Mouse (Mus musculus) gastrocnemius, postnatal 4 days (tissue): ENCODE data around the gene Smarcd3. TPM values are rescaled to one million over a fixed set of nuclear protein-coding genes. Genes with fewer than 3 reads are reported as not detected.
A peak's percentile ranks its signal among the peaks of the same experiment; 100 is the strongest.

Experiments
- DNase-seq, 2 experiments: peaks; one replicate each; pipeline ENCODE4 v3.0.0; 2021 to 2022; ENCODE audit warnings: low spot score in 2 of 2, mixed read lengths in 2 of 2
- total RNA-seq, 2 experiments: library from RNA; stranded (reverse); gene quantifications; 2 replicates each; pipeline ENCODE4 v1.2.3; 2021

The Smarcd3 gene
- total RNA-seq, 2 experiments from 2014 or later, result 131 to 137 TPM

DNA sequence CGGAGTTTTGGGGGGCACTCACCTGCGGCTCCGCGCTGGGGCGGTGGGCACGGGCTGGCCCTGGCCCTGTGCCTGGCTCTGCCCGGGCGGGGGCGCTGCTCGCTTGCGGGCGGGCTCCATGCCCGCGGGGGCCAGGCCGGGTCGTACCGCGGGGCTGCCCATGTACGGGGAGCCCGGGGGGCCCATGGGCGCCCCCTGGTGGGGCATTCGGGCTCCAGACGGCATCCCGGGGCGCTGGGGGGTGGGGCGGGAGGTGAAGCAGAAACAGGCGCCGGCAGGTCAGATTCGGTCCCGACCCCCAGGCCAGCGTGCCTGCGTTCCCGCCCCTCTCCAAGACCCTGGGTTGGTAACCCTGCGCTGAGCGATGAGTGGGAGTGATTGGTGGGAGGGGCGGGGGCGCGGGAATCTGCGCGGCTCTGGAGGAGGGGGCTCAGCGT is 25.6 kb downstream of the Smarcd3 start:
- DNase-seq, result peak; percentile 72 to 78

DNA sequence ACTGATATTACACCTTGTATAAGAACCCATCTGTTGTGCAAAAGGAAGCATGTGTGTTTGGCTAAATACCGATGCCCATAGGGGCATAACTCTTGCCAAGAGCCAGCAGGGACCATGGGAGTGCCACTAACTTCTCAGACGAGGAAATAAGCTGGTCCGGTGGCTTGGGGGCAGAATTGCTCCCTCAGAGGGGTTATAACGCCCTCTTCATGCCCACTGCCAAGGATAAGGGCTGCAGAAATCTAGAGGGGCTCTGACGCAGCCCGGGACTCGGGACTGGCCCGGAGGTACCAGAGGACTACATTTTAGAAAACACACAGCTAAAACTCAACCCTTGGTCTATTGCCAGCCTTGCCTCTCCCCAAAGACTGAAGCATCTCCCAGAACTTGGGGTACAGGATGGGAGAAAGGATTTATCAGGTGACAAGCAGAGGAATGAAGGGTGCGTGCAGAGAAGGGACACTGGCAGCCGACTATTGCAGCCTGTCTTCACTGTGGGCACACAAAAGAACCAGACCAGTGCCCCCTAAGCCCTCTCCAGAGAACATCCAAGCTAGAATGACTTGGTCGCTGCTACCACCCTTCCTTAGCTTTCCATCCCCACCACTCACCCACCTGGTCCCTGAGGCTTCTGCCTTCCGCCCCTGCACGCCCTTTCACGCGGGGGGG is 26.2 kb downstream of the Smarcd3 start:
- DNase-seq, result no peak

DNA sequence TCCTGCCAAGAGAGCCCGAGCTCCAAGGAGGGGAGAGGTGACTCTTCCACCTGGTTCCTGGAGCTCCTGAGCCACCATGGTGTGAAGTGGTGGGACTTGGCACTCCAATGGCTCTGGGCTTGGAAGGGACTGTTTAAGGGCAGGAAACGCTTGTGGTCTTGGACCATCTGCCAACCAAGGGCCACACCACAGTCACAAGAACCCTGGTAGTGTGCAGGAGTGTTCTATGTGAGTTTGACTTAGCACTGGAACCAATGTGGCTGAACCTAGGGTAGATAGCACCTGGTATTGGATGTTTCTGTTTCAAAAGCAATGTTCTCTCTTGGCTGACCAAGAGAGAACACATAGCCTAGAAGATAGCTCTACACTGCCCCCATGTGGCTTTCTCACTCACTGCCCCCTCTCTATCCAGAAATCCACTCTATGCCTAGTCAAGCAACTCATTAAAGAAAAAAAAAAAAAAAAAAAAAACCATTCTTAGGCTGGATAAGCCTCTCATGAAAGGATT is 26.9 kb downstream of the Smarcd3 start:
- peak; percentile 54 to 72 for DNase-seq

DNA sequence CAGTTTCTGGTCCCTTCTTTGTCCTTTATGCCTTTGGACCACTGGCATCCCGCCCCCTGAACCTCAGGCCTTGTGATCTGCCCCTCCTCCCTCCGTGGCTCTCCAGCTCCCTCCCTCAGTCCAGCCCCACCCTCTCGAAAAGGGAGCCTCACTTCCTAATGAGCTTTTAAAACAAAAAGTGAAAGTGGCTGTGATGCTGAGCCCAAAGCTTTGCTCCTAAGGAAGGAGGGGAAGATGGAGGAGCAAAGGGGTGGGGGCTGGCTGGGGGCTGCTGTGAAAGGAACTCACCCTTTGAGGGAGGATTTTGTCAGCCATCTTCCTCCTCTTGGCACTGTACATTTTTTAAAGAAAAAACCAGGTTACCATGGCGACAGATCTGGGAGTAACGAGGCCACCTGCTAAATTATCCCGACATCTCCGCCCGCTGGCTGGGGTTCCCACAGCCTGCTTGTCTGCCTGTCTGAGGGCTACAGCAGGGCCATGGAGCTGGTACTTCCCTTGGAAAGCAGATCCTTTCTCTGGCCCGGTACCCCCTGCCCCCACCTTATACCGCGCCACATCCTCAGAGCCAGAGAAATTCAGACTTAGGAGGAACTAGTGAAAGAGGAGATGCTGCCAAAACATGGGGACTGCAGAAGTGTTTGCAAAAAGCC is 27.6 kb downstream of the Smarcd3 start:
- DNase-seq, result no peak

DNA sequence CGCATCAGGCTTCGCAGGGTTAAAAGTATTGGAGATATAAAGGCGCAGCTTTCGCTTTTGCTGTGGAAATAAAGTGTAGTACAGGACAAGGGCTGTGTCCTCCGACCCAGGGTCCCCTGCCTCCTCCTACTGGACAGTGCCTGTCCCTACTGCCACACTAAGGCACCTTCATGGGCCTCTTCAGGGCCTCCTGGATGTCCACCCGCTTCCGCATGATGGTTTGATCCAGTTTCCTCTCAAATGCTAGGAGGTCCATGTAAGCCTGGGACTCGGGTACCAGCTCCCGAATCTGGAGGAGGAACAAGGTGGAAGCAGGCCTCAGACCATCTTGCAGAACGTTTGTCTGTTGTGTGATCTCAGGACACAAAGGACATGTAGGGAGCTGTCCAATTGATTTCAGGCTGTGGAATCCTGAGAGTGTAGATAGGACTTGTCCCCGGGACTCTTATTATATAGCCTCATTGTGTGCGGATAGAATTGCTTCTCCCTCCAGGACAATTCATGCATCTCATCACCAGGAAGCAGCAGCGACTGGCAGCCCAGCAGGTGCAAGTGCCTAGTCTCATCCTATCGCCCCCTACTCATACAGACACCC is 28.3 kb downstream of the Smarcd3 start:
- DNase-seq, result no peak

DNA sequence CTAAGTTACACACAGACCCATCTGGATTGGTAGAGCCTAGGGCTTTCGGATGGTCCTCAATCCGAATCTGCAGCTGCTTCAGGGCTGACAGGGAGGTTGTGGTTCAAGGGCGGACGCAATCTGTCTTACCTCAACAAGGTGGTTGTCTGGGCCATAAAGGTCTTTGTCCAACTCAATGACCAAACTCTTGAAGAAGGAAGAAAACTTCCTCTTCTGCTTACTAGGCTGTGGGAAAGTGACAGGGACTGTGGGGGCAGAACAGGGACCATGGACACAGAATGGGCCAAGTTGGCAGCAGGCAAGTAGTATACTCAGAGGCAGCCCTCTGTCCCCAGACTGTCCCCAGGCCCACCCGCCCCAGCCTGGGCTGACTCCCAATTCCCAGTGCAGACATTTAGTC is 28.9 kb downstream of the Smarcd3 start:
- no peak for DNase-seq

DNA sequence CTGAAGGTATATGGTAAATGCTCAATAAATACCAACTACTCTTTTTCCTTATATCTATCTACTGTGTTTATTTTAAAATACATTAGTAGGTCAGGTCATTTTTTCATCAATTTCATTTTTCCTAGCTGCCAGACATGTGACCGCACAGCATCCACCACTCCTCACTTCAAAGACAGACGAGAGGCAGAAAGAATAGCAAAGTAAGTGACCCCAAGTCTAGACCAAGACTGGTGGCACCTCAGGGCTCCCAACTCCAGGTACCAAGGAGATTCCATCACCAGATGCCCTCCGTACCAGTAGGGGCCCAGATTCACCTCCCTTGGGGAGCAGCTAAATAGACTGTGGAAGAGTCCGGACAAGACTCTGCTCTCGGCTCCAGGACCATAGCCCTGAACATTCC is 29.9 kb downstream of the Smarcd3 start:
- DNase-seq, result no peak

DNA sequence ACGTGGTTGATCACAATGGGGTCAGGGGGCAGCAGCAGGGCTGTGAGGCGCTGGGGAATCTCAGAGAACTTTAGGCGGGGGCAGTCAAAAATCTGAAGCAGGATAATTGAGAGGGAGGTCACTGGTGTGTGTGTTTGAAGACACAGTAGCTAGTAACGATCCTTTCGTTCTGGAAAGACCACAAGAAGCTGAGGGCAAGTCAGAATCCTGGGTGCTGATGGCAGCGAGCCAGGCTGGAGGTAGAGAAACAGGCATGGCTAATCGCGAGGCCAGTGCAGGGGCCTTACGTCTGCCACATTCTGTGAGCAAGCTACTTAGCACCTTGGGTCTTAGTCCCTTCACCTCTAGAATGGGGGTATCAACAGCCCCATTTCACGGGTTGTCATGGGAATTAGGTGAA is 30.3 kb downstream of the Smarcd3 start:
- DNase-seq, result no peak

DNA sequence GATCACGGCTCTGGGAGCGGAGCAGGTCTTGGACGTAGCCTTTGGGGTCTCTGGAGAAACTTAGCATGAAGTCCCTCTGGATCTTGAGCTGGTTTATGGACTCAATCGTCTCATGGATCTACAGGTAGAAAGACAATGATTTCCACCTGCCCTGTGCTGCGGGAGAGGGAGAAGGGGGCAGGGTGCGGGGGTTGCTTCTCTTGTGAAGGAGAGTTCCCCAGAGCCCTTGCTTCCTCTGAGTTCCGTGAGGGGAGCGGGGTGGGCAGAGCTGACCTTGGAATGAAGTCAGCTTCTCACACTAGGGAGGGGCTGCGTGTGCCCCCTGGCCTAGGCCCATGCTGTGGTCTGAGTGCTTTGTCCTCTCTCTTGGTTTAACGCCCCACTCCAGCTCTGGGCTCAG is 31.0 kb downstream of the Smarcd3 start:
- no peak for DNase-seq

DNA sequence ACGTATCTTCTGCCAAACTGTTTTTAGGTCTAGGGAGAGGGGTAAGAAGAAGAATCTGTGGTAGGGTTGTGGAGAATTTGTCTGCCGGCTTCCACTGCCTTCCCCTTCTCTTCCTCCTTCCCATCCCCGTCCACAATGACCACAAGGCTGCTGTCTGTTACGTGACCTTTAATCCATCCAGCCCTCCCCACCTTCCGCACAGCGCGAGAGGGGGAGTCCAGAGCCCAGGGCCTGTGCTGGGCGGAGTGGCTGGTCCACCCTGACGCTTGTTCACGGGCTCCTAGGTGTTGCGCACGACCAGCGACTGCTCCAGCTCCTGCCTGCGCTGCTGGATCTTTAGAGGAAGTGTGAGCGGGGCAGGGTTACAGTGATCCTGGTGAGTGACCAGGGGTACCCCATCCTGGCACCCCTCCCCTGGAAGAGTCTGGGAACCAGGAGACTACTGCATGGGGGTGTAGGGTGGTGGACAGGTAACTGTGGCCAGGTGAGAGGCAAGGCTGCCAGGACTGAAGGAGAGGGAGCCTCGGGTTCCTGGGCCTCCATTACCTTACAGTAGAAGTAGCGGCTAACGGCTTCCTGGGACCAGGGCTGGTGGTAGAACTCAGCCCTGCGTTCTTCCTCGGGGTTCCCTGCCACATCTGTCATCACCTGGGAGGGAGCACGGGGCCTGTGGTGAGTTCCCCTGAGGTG is 31.6 kb downstream of the Smarcd3 start:
- DNase-seq, result no peak

DNA sequence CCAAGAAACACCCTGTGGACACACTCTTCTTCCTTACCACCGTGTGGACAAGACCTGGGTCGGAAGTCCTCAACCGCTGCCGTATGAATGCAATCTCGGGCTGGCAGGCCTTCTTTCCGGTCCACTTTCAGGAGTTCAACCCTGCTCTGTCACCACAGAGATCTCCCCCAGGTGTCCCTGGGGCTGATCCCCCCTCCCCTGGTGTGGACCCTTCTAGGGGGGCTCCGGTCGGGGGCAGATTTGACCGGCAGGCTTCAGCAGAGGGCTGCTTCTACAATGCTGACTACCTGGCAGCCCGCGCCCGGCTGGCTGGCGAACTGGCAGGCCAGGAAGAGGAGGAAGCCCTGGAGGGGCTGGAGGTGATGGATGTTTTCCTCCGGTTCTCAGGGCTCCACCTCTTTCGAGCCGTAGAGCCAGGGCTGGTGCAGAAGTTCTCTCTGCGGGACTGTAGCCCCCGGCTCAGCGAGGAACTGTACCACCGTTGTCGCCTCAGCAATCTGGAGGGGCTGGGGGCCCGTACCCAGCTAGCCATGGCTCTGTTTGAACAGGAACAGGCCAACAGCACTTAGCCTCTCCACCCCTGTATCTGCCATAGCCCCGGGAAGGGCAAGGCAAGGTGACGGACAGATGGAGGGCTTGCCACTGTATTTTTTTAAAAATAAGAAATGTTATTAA is 32.3 kb downstream of the Smarcd3 start:
- DNase-seq, result no peak

DNA sequence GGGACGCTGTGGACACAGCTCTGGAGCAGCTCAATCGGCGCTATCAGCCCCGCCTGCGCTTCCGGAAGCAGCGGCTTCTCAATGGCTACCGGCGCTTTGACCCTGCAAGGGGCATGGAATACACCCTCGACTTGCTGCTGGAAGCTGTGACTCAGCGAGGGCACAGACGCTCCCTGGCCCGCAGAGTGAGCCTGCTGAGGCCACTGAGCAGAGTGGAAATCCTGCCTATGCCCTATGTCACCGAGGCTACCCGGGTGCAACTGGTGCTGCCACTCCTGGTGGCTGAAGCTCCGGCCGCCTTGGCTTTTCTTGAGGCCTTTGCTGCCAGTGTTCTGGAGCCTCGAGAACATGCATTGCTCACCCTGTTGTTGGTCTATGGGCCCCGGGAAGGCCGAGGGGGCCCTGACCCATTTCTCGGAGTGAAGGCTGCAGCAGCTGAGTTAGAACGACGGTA is 32.9 kb downstream of the Smarcd3 start:
- DNase-seq, result peak in 1 of 2 experiments; percentile 48

DNA sequence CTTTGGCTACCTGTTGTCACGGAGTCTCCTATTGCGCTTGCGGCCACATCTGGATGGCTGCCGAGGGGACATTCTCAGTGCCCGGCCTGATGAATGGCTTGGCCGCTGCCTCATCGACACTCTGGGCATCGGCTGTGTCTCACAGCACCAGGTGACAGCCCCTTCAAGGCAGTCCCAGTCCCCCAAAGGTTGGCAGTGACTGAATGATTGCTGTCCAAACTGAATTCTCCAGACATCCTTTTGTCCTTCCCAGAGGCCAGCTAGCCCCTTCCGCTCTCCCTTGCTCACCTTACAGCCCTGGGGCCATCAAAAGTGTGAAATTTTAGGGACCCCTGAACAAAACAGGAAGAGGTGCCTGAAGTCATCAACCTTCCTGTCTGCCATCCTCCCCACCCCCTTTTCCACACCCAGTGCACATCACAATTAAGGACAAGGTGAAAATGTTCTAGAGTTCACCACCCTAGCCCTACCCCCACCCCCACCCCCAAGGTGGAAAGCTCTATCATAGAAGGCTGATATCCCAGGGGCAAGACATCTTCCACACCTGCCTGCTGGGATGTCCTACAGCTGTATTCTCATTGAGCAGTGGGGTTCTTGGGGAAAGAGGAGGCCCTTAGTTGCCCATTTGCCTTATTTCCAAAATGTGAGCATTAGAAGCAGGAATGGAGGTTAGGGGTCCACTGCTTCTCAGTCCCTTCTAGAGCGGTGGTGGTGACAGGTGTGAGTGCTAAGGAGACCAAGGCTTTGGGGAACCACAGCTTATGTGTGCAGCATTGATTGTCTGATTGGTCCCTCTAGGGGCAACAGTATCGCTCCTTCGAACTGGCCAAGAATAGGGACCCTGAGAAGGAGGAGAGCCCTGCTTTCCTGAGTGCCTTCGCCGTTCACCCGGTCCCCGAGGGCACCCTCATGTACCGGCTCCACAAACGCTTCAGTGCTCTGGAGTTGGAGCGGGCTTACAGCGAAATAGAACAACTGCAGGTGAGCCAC is 34.4 kb downstream of the Smarcd3 start:
- DNase-seq, result no peak

DNA sequence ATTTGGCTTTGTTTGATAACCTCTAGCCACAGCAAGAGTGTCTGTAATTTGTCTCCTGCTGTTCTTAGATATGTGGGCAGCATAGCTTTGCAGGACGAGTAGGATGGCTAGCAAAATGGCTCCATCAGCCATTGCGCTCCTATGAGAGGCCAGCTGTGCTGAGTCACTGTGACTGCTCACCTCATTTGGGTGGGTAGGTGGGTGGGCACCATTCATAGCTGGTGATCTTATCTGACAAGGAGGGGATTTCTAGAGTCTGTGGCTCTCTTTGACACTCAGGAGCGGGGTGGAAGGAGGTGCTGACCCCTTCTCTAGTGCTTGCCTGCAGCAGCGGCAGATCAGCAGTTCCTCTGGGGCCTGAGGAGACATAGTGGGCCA is 37.0 kb downstream of the Smarcd3 start:
- no peak for DNase-seq

DNA sequence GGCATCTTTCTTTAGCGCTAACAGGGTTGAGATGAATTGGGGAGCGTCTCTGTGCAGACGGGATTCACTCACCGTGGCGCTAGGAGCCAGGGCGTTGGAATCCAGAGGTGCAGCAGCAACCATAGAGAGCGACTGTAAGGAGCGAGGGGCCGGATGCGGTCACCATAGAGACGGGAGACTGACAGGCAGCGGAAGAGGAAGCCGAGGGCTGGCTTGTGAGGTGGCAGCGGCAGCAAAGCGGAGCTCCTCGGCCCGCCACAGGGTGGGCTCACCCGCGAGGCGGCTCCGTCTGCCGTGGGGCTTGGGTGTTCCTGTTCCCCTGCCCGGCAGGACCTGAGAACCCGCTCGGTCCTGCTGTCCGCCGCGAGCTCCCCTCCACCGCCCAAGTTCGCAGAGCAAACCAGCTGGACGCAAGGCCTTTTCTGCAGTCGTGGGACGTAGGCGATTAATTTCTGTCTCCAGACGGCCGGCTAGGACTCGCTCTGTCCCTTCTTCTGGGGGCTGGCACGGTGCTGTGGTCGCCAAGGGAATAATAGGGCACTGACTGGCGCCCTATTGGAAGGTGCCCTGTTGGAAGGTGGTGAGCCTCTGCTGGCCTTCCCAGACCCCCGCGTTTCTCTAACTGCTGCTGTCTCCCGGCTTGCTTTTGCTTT is 37.5 kb downstream of the Smarcd3 start, which contains the start of gene Chpf2:
Chpf2 (plus strand) TSS at position 195 of the 653 bp plus-strand sequence.
- peak; percentile 51 to 79 for DNase-seq

DNA sequence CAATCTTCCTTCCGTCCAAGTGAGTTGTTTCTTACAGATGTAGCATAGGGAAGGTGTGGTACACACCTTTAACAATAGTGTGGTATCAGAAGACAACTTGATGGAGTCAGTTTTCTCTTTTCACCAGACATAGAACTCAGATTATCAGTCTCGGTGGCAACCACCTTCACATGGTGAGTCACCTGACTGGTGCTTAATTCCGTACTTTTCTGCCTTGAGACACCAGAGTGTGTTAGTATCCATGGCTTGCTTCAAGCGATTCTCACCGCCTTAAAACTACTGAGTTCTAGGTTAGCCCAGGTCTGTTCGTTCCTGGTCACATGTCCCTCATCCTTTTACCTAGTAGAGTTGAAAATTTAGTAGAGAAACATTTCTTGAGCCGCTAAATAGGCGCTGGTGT is 38.1 kb downstream of the Smarcd3 start:
- no peak for DNase-seq

DNA sequence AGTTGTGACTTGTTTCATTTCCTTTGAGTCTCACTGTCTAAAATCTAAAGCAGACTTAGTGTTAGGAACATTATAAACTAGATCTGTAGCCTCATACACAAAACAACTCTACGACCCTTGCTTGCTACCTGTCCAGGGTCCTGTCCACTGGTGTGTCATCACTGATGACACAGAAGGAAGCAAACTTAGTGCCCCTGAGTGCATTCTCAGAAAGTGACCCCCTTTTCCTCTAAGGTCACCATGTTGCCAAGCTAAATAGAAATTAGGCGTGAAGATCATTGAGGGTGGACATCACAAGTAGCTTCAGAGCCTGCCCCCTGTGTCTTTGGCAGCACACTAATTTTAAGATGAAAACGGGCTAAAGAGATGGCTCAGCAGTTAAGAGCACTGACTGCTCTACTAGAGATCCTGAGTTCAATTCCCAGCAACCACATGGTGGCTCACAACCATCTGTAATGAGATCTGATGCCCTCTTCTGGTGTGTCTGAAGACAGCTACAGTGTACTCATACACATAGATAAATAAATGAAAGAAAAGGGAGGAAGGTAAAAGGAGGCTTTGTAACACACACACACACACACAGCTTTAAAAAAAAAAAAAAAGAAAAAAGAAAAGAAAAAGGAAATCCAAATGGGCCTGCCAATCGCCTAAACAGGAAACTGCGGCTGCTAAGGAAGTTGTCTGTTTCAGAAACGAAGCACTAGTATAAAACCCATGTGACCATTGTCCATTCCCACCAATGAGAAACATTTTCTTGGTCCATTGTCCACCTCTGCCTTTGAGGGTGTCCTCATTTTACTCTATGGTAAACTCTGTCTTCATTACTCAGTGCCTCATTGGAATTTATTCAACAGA is 45.9 kb downstream of the Smarcd3 start:
- DNase-seq, result no peak

DNA sequence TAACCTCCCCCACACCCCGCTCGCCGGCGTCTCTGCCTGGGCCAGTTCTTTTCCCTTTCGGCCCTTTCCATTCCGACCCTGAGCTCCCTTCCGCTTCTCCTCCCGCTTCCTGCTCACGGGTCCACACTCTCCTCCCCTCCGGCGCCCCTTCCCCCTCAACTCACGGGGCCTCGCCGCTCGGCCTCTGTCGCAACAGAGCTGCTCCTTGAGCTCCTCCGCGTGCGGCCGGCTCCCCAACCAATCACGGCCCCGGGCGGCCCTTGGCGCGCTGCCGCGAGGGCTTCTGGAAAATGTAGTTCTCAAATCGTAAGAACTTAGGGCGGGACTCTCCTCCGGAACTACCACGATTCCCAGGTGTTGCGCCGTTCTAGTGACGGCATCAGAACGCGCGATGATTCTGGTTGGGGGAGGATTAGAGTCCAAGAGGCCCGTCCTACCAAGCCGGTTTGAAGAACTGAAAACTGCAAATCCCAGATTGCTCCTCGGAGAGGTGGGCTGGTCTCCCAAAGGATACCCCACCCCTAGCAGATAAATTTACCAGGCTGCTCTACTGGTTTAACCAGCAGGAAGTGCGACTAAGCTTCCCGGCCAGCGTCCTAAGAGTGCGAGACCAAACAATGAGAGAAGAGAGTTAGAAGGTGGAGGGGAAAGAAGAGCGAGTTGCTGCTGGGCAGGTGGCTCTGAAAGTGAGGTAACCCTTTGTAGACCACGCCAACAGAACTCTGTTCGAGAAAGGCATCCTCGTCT is 46.9 kb downstream of the Smarcd3 start, which contains the start of gene Abcf2:
Abcf2 (minus strand) TSS at position 285 of the 747 bp plus-strand sequence.
- DNase-seq, result peak; percentile 100
